Mouse (Mus musculus) heart, adult 2 months (tissue): ENCODE measurements around the gene Josd2. TPM values are rescaled to one million over a fixed set of nuclear protein-coding genes. Genes with fewer than 3 reads are reported as not detected.

Experiments
- DNase-seq, 2 experiments: peaks; one replicate each; pipeline ENCODE4 v3.0.0; 2021
- H3K27ac ChIP-seq: fragments of 200-600 bp; 2 replicates; pipeline ENCODE4 v1.8.1; 2022
- H3K27me3 ChIP-seq: fragments of 200-500 bp; 2 replicates; pipeline ENCODE4 v1.6.1; 2012; ENCODE audit warnings: mild to moderate bottlenecking, low read length, inconsistent platforms, mixed read lengths; ENCODE audit not compliant: control insufficient read depth, insufficient read depth
- H3K36me3 ChIP-seq: fragments of 200-500 bp; 2 replicates; pipeline ENCODE4 v1.6.1; 2012; ENCODE audit warnings: low read length, inconsistent platforms; ENCODE audit not compliant: control insufficient read depth, insufficient read depth
- H3K4me1 ChIP-seq: fragments of 200-500 bp; 2 replicates; pipeline ENCODE4 v1.6.1; 2011; ENCODE audit warnings: low read length; ENCODE audit not compliant: control insufficient read depth, insufficient read depth
- H3K4me3 ChIP-seq: fragments of 200-600 bp; 2 replicates; pipeline ENCODE4 v1.8.1; 2022
- H3K79me2 ChIP-seq: fragments of 200-500 bp; replicated peaks from 2 replicates; pipeline ENCODE4 v1.6.1; 2012; ENCODE audit warnings: mild to moderate bottlenecking, inconsistent platforms, low read length, moderate library complexity, mixed read lengths; ENCODE audit not compliant: control insufficient read depth, insufficient read depth
- H3K9ac ChIP-seq: fragments of 200-500 bp; 2 replicates; pipeline ENCODE4 v1.6.1; 2012; ENCODE audit warnings: low read depth, mild to moderate bottlenecking, control low read depth, inconsistent platforms, low read length, mixed read lengths
- CTCF ChIP-seq: fragments of 200-600 bp; IDR thresholded peaks from 2 replicates; pipeline ENCODE4 v1.8.1; 2022; ENCODE audit warnings: antibody characterized with exemption, mild to moderate bottlenecking, moderate library complexity
- EP300 ChIP-seq: fragments of 200-500 bp; IDR thresholded peaks from 2 replicates; pipeline ENCODE4 v1.6.1; 2011; ENCODE audit warnings: low read depth, low read length, control low read depth; ENCODE audit not compliant: insufficient read depth
- POLR2A ChIP-seq: fragments of 200-500 bp; IDR thresholded peaks from 2 replicates; pipeline ENCODE4 v1.6.1; 2011; ENCODE audit warnings: mild to moderate bottlenecking, low read depth, low read length, control low read depth; ENCODE audit not compliant: insufficient read depth
- WGBS: fragments of 180-500 bp; shearing (Covaris S2); methylation state at CpG from one replicate; pipeline ENCODE4 v1.1.7; 2018; 5-methylcytosine and 5-hydroxymethylcytosine counted together
- intact Hi-C: fragments of 180-260 bp; cut with DNase I; formaldehyde crosslinking; loops from one replicate; pipeline ENCODE4 v1.15.1; 2025
- microRNA-seq, 2 experiments: library from miRNA; unstranded; fragments of <30 nt; microRNA quantifications; one replicate each; pipeline ENCODE4 v1.2.0; 2021
- polyA plus RNA-seq: library from polyadenylated mRNA; depleted of rRNA; stranded (reverse); fragments of >200 nt; gene quantifications from 2 replicates; pipeline ENCODE4 v1.2.3, GENCODE M21; 2012; rRNA removed
- total RNA-seq, 2 experiments: library from RNA; stranded (reverse); gene quantifications; 2 replicates each; pipeline ENCODE4 v1.2.3; 2021

Josd2 gene
- total and polyA plus RNA-seq, 3 experiments: 139 to 242 (median 147) TPM

DNA sequence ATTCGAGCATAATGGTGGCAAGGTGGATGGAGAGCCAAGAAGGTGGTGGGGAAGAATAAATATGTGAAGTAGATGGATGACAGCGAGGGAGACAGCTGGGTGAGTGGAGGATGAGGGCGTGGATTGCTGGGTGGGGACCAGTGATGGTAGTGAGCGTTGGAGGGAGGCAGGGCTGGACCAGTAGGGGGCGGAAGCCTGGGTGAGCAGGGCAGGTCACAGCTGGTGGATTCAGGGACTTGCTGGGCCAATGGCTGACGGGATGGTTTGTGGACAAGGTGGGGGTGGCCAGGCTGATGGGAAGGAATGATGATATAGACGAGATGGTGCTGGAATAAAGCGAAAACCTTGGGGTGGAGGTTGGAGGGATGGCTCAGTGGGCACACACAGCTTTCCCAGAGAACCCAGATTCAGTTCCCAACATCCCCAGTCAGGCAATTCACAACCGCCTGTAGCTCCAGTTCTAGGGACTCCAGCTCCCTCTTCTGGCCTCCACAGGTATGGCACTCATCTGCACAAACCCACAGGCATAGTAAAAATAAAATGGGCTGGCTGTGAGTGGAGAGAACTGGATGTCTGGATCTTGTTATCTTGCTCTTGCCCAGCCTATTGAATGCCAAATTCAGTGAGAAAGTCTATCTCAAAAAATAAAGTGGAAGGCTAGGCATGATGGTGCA is 51.6 kb downstream of the Josd2 start:
- Histone ChIP-seq H3K79me2 (no peaks in the 10 kb centered on the region), H3K4me1 (no peaks in the 10 kb centered on the region), H3K36me3 (no peaks in the 10 kb centered on the region), H3K27ac (no peak overlapping the region), H3K27me3 (no peaks in the 10 kb centered on the region), H3K4me3 (no peak overlapping the region), H3K9ac (no peak overlapping the region)
- 72% methylated on average over 9 of the region's 9 CpGs for WGBS
- DNase-seq: no peak
- intact Hi-C loops: no loop called here
- peak; percentile 39 for TF ChIP-seq CTCF
- no peak for TF ChIP-seq EP300

DNA sequence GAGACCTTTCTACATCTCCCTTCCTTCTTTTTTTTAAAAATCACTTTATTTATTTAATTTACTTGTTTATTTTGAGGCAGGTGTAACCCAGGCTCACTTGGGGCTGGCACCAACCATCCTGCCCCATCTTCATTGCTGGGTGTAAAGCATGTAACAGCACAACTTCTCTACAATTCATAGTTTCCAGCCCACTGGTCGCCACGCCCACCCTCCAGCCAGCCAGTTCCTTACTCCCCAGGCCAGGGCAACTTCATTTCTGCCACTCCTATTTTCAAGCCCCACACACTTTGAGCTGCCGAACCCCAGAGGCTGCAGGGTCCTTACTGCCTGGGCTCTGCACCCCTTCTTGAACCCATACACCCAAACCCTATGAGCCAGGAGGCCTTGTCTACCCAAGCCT is 53.2 kb downstream of the Josd2 start:
- no peak overlapping the region for H3K4me3 ChIP-seq
- H3K27me3 ChIP-seq: no peaks in the 10 kb centered on the region
- 69% methylated on average over 3 of the region's 3 CpGs for WGBS
- H3K4me1 ChIP-seq: peaks cover 4% of the 10 kb centered on the region
- DNase-seq: no peak
- H3K27ac ChIP-seq: no peak overlapping the region
- no peak overlapping the region for H3K9ac ChIP-seq
- intact Hi-C loops: loop anchor here (1.0 to 5.0 kb wide), 3 partner anchors 28 to 126 kb away; no protein-coding TSS in a partner anchor
- no peak for TF ChIP-seq CTCF
- no peak for TF ChIP-seq EP300
- no peak for TF ChIP-seq POLR2A
- no peaks in the 10 kb centered on the region for H3K36me3 ChIP-seq
- H3K79me2 ChIP-seq: no peaks in the 10 kb centered on the region

Small RNA genes lying within 50 kb of the gene (microRNA-seq; reads per million reads assigned to microRNA genes)
- gene Mir7052: 1.2 to 5.6 reads per million in 2 experiments

Other genes with a start within 250 kb of the Josd2 start
- gene Klk1, start 242.6 kb upstream of the Josd2 start, total RNA-seq: not detected
- gene Klk1, start 242.6 kb upstream of the Josd2 start, polyA plus RNA-seq: 0.38 and 0.62 TPM in 2 replicates
- gene Gm36864, start 231.8 kb upstream of the Josd2 start, total RNA-seq: not detected
- gene Gm36864, start 231.8 kb upstream of the Josd2 start, polyA plus RNA-seq: not detected in 2 replicates
- under 1 TPM; 0.68 to 0.70 TPM for gene 1700028J19Rik, start 221.3 kb upstream of the Josd2 start, total RNA-seq
- gene 1700028J19Rik, start 221.3 kb upstream of the Josd2 start, polyA plus RNA-seq: 1.3 and 2.1 TPM in 2 replicates
- gene 2410002F23Rik, start 221.3 kb upstream of the Josd2 start, total RNA-seq: 10 to 100 TPM; 12.0 to 12.3 TPM
- 29.5 and 37.6 TPM in 2 replicates for gene 2410002F23Rik, start 221.3 kb upstream of the Josd2 start, polyA plus RNA-seq
- not detected for gene Acp4, start 210.6 kb upstream of the Josd2 start, total RNA-seq
- not detected in 2 replicates for gene Acp4, start 210.6 kb upstream of the Josd2 start, polyA plus RNA-seq
- gene Gm15517, start 206.5 kb upstream of the Josd2 start, total RNA-seq: not detected
- gene Gm15517, start 206.5 kb upstream of the Josd2 start, polyA plus RNA-seq: not detected in 2 replicates
- 1 to 10 TPM in 1 of 2 experiments, under 1 TPM in 1; 0.60 to 1.1 TPM for gene Clec11a, start 161.1 kb upstream of the Josd2 start, total RNA-seq
- gene Clec11a, start 161.1 kb upstream of the Josd2 start, polyA plus RNA-seq: 1.8 and 2.0 TPM in 2 replicates
- 1 to 10 TPM; 1.2 to 2.3 TPM for gene Shank1, start 157.7 kb upstream of the Josd2 start, total RNA-seq
- 0.94 and 1.1 TPM in 2 replicates for gene Shank1, start 157.7 kb upstream of the Josd2 start, polyA plus RNA-seq
- gene Syt3, start 83.9 kb upstream of the Josd2 start, total RNA-seq: 1 to 10 TPM; 1.4 to 2.5 TPM
- 3.1 and 3.2 TPM in 2 replicates for gene Syt3, start 83.9 kb upstream of the Josd2 start, polyA plus RNA-seq
- under 1 TPM; 0.21 to 0.25 TPM for gene 1700008O03Rik, start 82.2 kb upstream of the Josd2 start, total RNA-seq
- gene 1700008O03Rik, start 82.2 kb upstream of the Josd2 start, polyA plus RNA-seq: 0.12 and 0.47 TPM in 2 replicates
- gene Lrrc4b, start 39.0 kb upstream of the Josd2 start, total RNA-seq: 10 to 100 TPM; 30.1 to 34.1 TPM
- 33.2 and 36.2 TPM in 2 replicates for gene Lrrc4b, start 39.0 kb upstream of the Josd2 start, polyA plus RNA-seq
- gene Aspdh, start 2.6 kb upstream of the Josd2 start, total RNA-seq: 1 to 10 TPM; 1.3 to 1.5 TPM
- 2.4 and 2.6 TPM in 2 replicates for gene Aspdh, start 2.6 kb upstream of the Josd2 start, polyA plus RNA-seq
- 10 to 100 TPM; 86.1 to 87.6 TPM for gene Emc10, start 28.5 kb downstream of the Josd2 start, total RNA-seq
- gene Emc10, start 28.5 kb downstream of the Josd2 start, polyA plus RNA-seq: 152 and 180 TPM in 2 replicates
- 1 to 10 TPM; 2.6 to 3.3 TPM for gene Fam71e1, start 28.6 kb downstream of the Josd2 start, total RNA-seq
- gene Fam71e1, start 28.6 kb downstream of the Josd2 start, polyA plus RNA-seq: 4.1 and 6.4 TPM in 2 replicates
- gene Mybpc2, start 56.7 kb downstream of the Josd2 start, total RNA-seq: 10 to 100 TPM; 13.1 to 16.7 TPM
- gene Mybpc2, start 56.7 kb downstream of the Josd2 start, polyA plus RNA-seq: 7.1 and 10.8 TPM in 2 replicates
- under 1 TPM; 0.31 to 0.75 TPM for gene Spib, start 64.1 kb downstream of the Josd2 start, total RNA-seq
- 0.88 and 3.1 TPM in 2 replicates for gene Spib, start 64.1 kb downstream of the Josd2 start, polyA plus RNA-seq
- 10 to 100 TPM; 10.8 to 11.7 TPM for gene Pold1, start 80.9 kb downstream of the Josd2 start, total RNA-seq
- 12.9 and 15.5 TPM in 2 replicates for gene Pold1, start 80.9 kb downstream of the Josd2 start, polyA plus RNA-seq
- 10 to 100 TPM; 49.7 to 53.7 TPM for gene Nr1h2, start 86.0 kb downstream of the Josd2 start, total RNA-seq
- gene Nr1h2, start 86.0 kb downstream of the Josd2 start, polyA plus RNA-seq: 65.7 and 84.8 TPM in 2 replicates
- gene Napsa, start 104.4 kb downstream of the Josd2 start, total RNA-seq: 1 to 10 TPM in 1 of 2 experiments, under 1 TPM in 1; 0.76 to 1.3 TPM
- gene Napsa, start 104.4 kb downstream of the Josd2 start, polyA plus RNA-seq: 1.8 and 4.7 TPM in 2 replicates
- 1 to 10 TPM; 2.2 to 2.9 TPM for gene Kcnc3, start 122.7 kb downstream of the Josd2 start, total RNA-seq
- gene Kcnc3, start 122.7 kb downstream of the Josd2 start, polyA plus RNA-seq: 1.3 and 3.0 TPM in 2 replicates
- 10 to 100 TPM; 79.4 to 96.6 TPM for gene Myh14, start 202.9 kb downstream of the Josd2 start, total RNA-seq
- gene Myh14, start 202.9 kb downstream of the Josd2 start, polyA plus RNA-seq: 23.1 and 24.8 TPM in 2 replicates
- not detected for gene Izumo2, start 240.8 kb downstream of the Josd2 start, total RNA-seq
- gene Izumo2, start 240.8 kb downstream of the Josd2 start, polyA plus RNA-seq: not detected in 2 replicates